Mouse (Mus musculus): ENCODE data around the gene Il27ra.

DNA sequence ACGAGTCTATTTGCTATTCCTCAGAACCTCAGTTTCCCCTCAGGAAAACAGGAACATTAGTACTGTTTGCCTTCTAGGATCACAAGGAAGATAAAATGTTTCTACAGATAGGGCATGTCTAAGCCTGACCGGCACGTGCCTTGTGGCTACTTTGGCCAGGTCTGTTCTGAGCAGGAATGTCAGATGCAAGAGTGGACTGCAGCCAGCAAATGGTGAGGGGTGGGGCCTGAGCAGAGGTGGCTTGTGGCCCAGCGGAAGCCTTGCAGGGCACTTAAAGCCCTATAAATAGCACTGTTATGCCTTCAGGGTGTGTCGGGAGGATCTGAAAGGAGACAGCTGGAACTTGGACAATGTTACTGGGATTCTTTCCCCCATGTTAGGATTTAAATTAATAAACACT is 19.3 kb downstream of the Il27ra start:
- no peak for TF ChIP-seq ZC3H11A (IDR thresholded peaks at IDR 0.05; ENCODE audit: borderline replicate concordance, low read depth, low read length)
- no peak for TF ChIP-seq HCFC1 (IDR thresholded peaks at IDR 0.05; ENCODE audit: borderline replicate concordance, insufficient read depth, low read length)
- no peak for TF ChIP-seq ZNF384 (IDR thresholded peaks at IDR 0.05; ENCODE audit: low read depth, low read length)

Data from ES-E14 (cell line).